Mouse (Mus musculus) stomach, postnatal 0 days (tissue): ENCODE measurements around the gene Unc5c.

ENCODE experiments used
- CTCF ChIP-seq: IDR thresholded peaks from 2 replicates; pipeline ENCODE4 v1.5.1; 2016; ENCODE audit warnings: antibody characterized with exemption, low read depth, mild to moderate bottlenecking, moderate library complexity
- EP300 ChIP-seq: optimal IDR thresholded peaks from 2 replicates; pipeline ENCODE3; 2016; ENCODE audit warnings: antibody characterized with exemption

DNA sequence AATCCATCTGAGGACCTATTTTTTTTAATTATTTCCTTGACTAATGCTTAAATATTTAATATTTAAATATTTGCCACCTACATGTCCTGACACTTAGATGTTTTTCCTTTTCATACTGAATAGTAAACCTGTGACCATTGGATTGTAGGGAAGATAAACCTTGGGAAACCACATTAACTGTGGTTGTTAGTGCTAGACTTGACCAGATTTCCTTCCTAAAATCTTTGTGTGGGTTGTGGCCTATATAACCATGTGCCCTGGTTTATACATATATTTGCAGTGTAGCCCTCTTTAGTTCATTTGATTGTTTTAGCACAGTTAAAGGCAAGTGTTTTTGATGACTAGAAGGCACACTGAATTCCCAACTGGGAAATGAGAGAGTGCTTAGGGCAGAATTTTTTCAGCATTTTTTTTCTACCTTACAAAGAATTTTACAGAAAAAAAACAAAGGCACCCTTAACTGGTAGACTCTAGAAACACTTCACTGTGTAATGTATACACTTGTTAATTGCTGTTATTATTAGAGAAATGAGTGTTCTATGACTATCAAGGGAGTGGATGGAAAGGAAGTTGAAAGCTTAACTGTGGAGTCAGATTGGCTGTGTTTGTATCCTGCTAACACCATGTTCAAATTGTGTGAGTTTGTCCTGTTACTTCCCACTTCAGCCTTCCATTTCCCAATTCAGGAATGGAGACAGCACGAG lies 162.1 kb downstream of the Unc5c start:
- TF ChIP-seq CTCF (no peak), EP300 (no peak)
